Mouse (Mus musculus): ENCODE measurements around the gene Ppa2. TPM values are rescaled to one million over a fixed set of nuclear protein-coding genes. Genes with fewer than 3 reads are reported as not detected.

Gene Ppa2
- total RNA-seq, 1 experiment from 2014 or later: 154 TPM

GRCm38 (mm10) chr3:133361406-133361805, 51.5 kb downstream of the Ppa2 start:
- no peak for ATAC-seq (replicated peaks in 1 of 2; ENCODE audit: insufficient read depth in 1 of 2, low FRiP score in 2 of 2, low TSS enrichment in 1 of 2, low read depth in 1 of 2, poor library complexity in 2 of 2, severe bottlenecking in 2 of 2)

- no peak for ATAC-seq (replicated peaks in 1 of 2; ENCODE audit: insufficient read depth in 1 of 2, low FRiP score in 2 of 2, low TSS enrichment in 1 of 2, low read depth in 1 of 2, poor library complexity in 2 of 2, severe bottlenecking in 2 of 2)
Observed at GRCm38 (mm10) chr3:133364138-133364537, 54.2 kb downstream of the Ppa2 start.

- no peak for ATAC-seq (replicated peaks in 1 of 2; ENCODE audit: insufficient read depth in 1 of 2, low FRiP score in 2 of 2, low TSS enrichment in 1 of 2, low read depth in 1 of 2, poor library complexity in 2 of 2, severe bottlenecking in 2 of 2)
Observed at GRCm38 (mm10) chr3:133366096-133366495, 56.2 kb downstream of the Ppa2 start.

GRCm38 (mm10) chr3:133378174-133378573, 68.3 kb downstream of the Ppa2 start:
- no peak for ATAC-seq (replicated peaks in 1 of 2; ENCODE audit: insufficient read depth in 1 of 2, low FRiP score in 2 of 2, low TSS enrichment in 1 of 2, low read depth in 1 of 2, poor library complexity in 2 of 2, severe bottlenecking in 2 of 2)

GRCm38 (mm10) chr3:133379997-133380396, 70.1 kb downstream of the Ppa2 start:
- ATAC-seq (replicated peaks in 1 of 2; ENCODE audit: insufficient read depth in 1 of 2, low FRiP score in 2 of 2, low TSS enrichment in 1 of 2, low read depth in 1 of 2, poor library complexity in 2 of 2, severe bottlenecking in 2 of 2): no peak

GRCm38 (mm10) chr3:133381519-133381918, 71.6 kb downstream of the Ppa2 start:
- ATAC-seq (replicated peaks in 1 of 2; ENCODE audit: insufficient read depth in 1 of 2, low FRiP score in 2 of 2, low TSS enrichment in 1 of 2, low read depth in 1 of 2, poor library complexity in 2 of 2, severe bottlenecking in 2 of 2): no peak

- no peak for ATAC-seq (replicated peaks in 1 of 2; ENCODE audit: insufficient read depth in 1 of 2, low FRiP score in 2 of 2, low TSS enrichment in 1 of 2, low read depth in 1 of 2, poor library complexity in 2 of 2, severe bottlenecking in 2 of 2)
Observed at GRCm38 (mm10) chr3:133382147-133382546, 72.2 kb downstream of the Ppa2 start.

GRCm38 (mm10) chr3:133384164-133384708, 74.3 kb downstream of the Ppa2 start:
- no peak for ATAC-seq (replicated peaks in 1 of 2; ENCODE audit: insufficient read depth in 1 of 2, low FRiP score in 2 of 2, low TSS enrichment in 1 of 2, low read depth in 1 of 2, poor library complexity in 2 of 2, severe bottlenecking in 2 of 2)

GRCm38 (mm10) chr3:133387283-133387682, 77.4 kb downstream of the Ppa2 start:
- ATAC-seq (replicated peaks in 1 of 2; ENCODE audit: insufficient read depth in 1 of 2, low FRiP score in 2 of 2, low TSS enrichment in 1 of 2, low read depth in 1 of 2, poor library complexity in 2 of 2, severe bottlenecking in 2 of 2): no peak

GRCm38 (mm10) chr3:133389803-133390387, 80.0 kb downstream of the Ppa2 start:
- no peak for ATAC-seq (replicated peaks in 1 of 2; ENCODE audit: insufficient read depth in 1 of 2, low FRiP score in 2 of 2, low TSS enrichment in 1 of 2, low read depth in 1 of 2, poor library complexity in 2 of 2, severe bottlenecking in 2 of 2)

GRCm38 (mm10) chr3:133394531-133394930, 84.6 kb downstream of the Ppa2 start:
- ATAC-seq (replicated peaks in 1 of 2; ENCODE audit: insufficient read depth in 1 of 2, low FRiP score in 2 of 2, low TSS enrichment in 1 of 2, low read depth in 1 of 2, poor library complexity in 2 of 2, severe bottlenecking in 2 of 2): peak; percentile 87 to 95

GRCm38 (mm10) chr3:133403849-133404248, 93.9 kb downstream of the Ppa2 start:
- ATAC-seq (replicated peaks in 1 of 2; ENCODE audit: insufficient read depth in 1 of 2, low FRiP score in 2 of 2, low TSS enrichment in 1 of 2, low read depth in 1 of 2, poor library complexity in 2 of 2, severe bottlenecking in 2 of 2): no peak

- ATAC-seq (replicated peaks in 1 of 2; ENCODE audit: insufficient read depth in 1 of 2, low FRiP score in 2 of 2, low TSS enrichment in 1 of 2, low read depth in 1 of 2, poor library complexity in 2 of 2, severe bottlenecking in 2 of 2): no peak
Observed at GRCm38 (mm10) chr3:133405636-133406035, 95.7 kb downstream of the Ppa2 start.

GRCm38 (mm10) chr3:133406248-133406647, 96.3 kb downstream of the Ppa2 start:
- ATAC-seq (replicated peaks in 1 of 2; ENCODE audit: insufficient read depth in 1 of 2, low FRiP score in 2 of 2, low TSS enrichment in 1 of 2, low read depth in 1 of 2, poor library complexity in 2 of 2, severe bottlenecking in 2 of 2): peak in 1 of 2 experiments; percentile 53; a peak in 1 of 4 replicates

- no peak for ATAC-seq (replicated peaks in 1 of 2; ENCODE audit: insufficient read depth in 1 of 2, low FRiP score in 2 of 2, low TSS enrichment in 1 of 2, low read depth in 1 of 2, poor library complexity in 2 of 2, severe bottlenecking in 2 of 2)
Observed at GRCm38 (mm10) chr3:133411123-133411675, 101.3 kb downstream of the Ppa2 start.

- no peak for ATAC-seq (replicated peaks in 1 of 2; ENCODE audit: insufficient read depth in 1 of 2, low FRiP score in 2 of 2, low TSS enrichment in 1 of 2, low read depth in 1 of 2, poor library complexity in 2 of 2, severe bottlenecking in 2 of 2)
Observed at GRCm38 (mm10) chr3:133411768-133412167, 101.9 kb downstream of the Ppa2 start.

GRCm38 (mm10) chr3:133414747-133415146, 104.8 kb downstream of the Ppa2 start:
- no peak for ATAC-seq (replicated peaks in 1 of 2; ENCODE audit: insufficient read depth in 1 of 2, low FRiP score in 2 of 2, low TSS enrichment in 1 of 2, low read depth in 1 of 2, poor library complexity in 2 of 2, severe bottlenecking in 2 of 2)

GRCm38 (mm10) chr3:133423073-133423472, 113.2 kb downstream of the Ppa2 start:
- ATAC-seq (replicated peaks in 1 of 2; ENCODE audit: insufficient read depth in 1 of 2, low FRiP score in 2 of 2, low TSS enrichment in 1 of 2, low read depth in 1 of 2, poor library complexity in 2 of 2, severe bottlenecking in 2 of 2): no peak
